Mouse (Mus musculus) urinary bladder, postnatal 14 days (tissue): ENCODE results near the gene Jph4.

Source experiments
- DNase-seq: peaks from one replicate; pipeline ENCODE4 v3.0.0; 2021; ENCODE audit warnings: low spot score

Gene Jph4

GRCm38 (mm10) chr14:55063581-55064381 is 53.0 kb downstream of the Jph4 start:
- DNase-seq = no peak

DNA sequence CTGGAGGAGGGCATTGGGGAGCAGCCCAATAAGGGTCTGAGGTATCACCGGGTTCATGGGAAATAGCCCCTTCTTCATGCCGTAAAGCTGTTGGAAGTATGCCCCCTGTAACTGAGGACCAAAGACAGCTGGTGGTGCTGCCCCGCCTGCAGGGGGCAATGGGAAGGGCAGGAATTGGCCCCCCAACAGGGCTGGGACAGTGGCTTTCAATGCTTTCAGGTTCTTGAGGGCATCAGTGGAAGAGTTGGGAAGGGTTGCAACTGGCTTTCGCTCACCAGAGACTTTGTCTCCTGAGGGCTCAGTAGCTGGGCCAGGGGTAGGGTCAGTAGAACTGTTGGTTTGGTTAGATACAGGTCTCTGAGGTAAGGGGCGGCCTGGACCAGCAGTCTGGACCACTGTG is 53.6 kb downstream of the Jph4 start:
- no peak for DNase-seq

GRCm38 (mm10) chr14:55062626-55063025 is 54.1 kb downstream of the Jph4 start:
- DNase-seq = no peak

DNA sequence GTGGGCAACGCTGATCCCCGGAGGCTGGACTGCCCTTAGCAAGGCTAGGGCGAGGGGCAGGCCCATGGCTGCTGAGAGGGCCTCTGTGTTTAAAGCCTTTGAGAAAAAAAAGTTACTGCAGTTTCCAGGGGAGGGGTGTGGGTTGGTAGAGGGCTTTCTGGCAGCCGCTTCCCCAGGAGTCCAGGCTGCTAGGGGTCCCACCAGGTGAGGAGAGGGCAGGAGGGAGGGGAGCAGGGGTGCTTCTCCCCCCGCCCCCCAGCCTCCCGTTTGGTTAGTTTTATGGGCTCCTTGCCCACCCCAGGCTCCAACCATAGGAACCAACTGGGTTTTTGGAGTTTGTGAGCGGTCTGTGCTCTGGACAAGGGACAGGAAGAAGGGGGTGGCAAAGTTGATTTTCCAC is 54.9 kb downstream of the Jph4 start:
- no peak for DNase-seq

DNA sequence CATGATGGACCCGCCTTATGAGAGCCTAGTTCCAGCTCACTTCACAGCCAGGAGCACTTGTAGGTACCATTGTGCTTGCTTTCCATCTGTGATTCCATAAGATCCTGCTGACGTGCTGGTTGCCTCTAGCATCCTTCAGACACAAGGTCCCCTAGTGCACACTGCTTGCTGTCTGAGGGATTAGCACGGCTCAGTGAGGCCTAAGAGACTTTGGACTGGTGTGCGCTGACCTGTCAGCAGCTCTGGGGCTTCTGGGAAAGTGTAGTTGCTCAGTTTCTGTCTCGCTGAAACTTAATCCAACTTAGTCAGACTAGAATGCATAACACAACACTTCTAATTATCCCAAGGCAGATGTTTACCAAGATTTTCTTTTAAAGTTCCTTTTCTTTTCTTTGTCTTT is 56.8 kb downstream of the Jph4 start:
- no peak for DNase-seq

DNA sequence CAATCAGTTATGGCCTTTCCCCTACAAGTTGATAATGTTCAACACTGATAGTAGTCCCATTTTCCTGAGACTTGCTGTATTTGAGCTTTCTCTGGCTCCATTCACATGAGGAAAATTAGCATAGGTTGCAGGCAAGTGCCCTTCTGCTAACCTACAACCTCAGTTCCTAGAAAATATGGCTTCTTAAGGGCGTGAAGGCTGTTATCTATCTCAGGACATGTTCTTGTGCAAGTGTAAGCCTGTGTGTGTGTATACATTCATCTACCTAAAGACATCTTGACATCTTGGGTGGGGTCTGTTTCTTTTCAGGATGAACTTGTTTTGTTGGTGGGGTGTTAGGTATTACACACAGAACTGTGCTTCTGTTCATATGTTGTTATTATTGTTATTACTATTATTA is 57.7 kb downstream of the Jph4 start:
- no peak for DNase-seq
